Mouse (Mus musculus): ENCODE results near the gene Ywhab. TPM values are rescaled to one million over a fixed set of nuclear protein-coding genes. Genes with fewer than 3 reads are reported as not detected.

The Ywhab gene
- polyA plus RNA-seq, 1 experiment = 52.8 TPM

DNA sequence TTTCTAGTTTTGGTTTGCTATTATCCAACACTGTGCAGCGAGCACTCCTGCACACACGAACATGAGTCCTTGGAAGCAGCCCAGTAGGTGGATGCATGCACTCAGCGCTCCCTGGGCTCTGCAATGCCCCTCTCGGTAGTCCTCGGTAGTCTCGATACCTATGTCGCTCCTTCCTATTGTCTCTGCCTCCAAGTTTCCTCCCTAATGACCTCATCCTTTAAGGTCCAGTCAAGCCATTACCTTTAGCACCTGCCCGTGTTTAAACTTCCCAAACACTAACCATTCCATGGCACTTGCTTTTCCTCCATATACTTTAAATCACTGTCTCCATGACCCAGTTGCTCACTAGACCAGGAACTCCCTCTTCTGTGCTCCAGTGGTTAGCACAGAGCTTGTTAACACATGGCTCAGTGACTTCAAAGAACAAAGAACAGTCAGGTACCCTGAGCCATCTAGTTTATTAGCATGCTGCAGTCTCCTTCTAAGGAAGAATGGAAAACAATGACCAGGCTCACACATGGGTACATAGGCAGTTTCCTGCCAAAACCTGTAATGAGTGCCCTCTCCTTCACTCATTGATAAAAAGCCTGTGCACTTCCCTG is 65.0 kb downstream of the Ywhab start:
- TF ChIP-seq CTCF (IDR thresholded peaks at IDR 0.05; ENCODE audit: insufficient read depth, low read length) = no peak
- no peak for TF ChIP-seq POLR2A (IDR thresholded peaks at IDR 0.05; ENCODE audit: borderline replicate concordance, extremely low read depth, low read depth, low read length)
- 87% methylated on average over 8 of the region's 8 CpGs for WGBS
- H3K4me3 ChIP-seq (replicated peaks; ENCODE audit: extremely low read depth, low read depth, low read length) = no peak overlapping the region
- DNase-seq = no peak
- no peaks in the 10 kb centered on the region for H3K4me1 ChIP-seq (ENCODE audit: control insufficient read depth, insufficient read depth, low read length)

Other genes starting within 250 kb of the Ywhab start
- 2.4 and 105 TPM in 2 replicates for gene Ada, start 244.7 kb upstream of the Ywhab start, polyA plus RNA-seq (2012; rRNA removed)
- 71.4 and 97.6 TPM in 2 replicates for gene Ccn5, start 174.1 kb upstream of the Ywhab start, polyA plus RNA-seq (2012; rRNA removed)
- not detected in 2 replicates for gene Kcnk15, start 141.3 kb upstream of the Ywhab start, polyA plus RNA-seq (2012; rRNA removed)
- 0.11 and 0.19 TPM in 2 replicates for gene Rims4, start 76.3 kb upstream of the Ywhab start, polyA plus RNA-seq (2012; rRNA removed)
- gene Pabpc1l, start 30.5 kb downstream of the Ywhab start, polyA plus RNA-seq (2012; rRNA removed) = 0.40 and 0.50 TPM in 2 replicates
- gene Stk4, start 75.4 kb downstream of the Ywhab start, polyA plus RNA-seq (2012; rRNA removed) = 22.0 and 31.3 TPM in 2 replicates
- gene Tomm34, start 76.2 kb downstream of the Ywhab start, polyA plus RNA-seq (2012; rRNA removed) = 43.5 and 48.8 TPM in 2 replicates
- 0.07 and 0.21 TPM in 2 replicates for gene Kcns1, start 176.2 kb downstream of the Ywhab start, polyA plus RNA-seq (2012; rRNA removed)
- gene Wfdc5, start 187.8 kb downstream of the Ywhab start, polyA plus RNA-seq (2012; rRNA removed) = 0.27 and 16.2 TPM in 2 replicates
- 0.43 and 4.4 TPM in 2 replicates for gene Wfdc12, start 195.6 kb downstream of the Ywhab start, polyA plus RNA-seq (2012; rRNA removed)
- not detected in 2 replicates for gene Wfdc15a, start 205.2 kb downstream of the Ywhab start, polyA plus RNA-seq (2012; rRNA removed)
- 0.34 TPM in 1 of 2 replicates, not detected in the other for gene Wfdc15b, start 226.7 kb downstream of the Ywhab start, polyA plus RNA-seq (2012; rRNA removed)
- gene Svs2, start 243.5 kb downstream of the Ywhab start, polyA plus RNA-seq (2012; rRNA removed) = not detected in 2 replicates